Mouse (Mus musculus) MEL-GATA-1-ER (cell line): ENCODE measurements around the gene Rc3h2.

Experiments
- DNase-seq: peaks from one replicate; pipeline ENCODE4 v3.0.0-alpha.2; 2012; ENCODE audit warnings: low read depth; ENCODE audit errors: extremely low read depth

Gene Rc3h2

DNA sequence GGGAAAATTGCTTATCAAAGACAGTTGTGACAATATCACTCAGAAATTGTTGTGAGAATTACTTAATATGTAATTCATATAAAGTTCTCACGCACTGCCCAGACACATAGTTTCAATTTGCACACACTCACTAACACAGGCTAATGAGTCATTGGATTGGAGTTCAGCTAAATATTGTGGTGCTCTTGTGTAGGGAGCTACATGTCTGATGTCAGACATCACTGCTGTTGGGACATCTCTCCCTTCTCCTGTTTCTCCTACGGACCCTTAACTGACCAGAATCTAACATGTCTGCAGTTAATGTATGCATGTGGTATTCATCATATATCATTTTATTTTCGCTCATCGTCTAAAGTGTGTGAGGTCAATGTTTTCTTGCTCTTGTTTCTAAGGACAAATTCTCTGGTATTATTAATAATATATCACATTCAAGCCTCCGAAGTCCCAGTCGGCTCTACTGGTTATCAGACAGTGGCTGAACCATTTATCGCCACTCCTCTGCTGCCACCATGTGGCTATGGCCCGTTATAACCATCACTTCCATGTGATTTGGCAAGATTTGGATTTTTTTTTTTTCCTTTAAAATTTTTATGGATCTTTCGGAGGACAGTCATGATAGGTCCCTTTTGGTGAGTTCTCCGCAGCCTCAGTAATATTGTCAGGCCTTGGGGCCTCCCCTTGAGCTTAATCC, 84.1 kb downstream of the Rc3h2 start:
- DNase-seq = peak; percentile 64

- no peak for DNase-seq
These were observed 89.4 kb downstream of the Rc3h2 start for GRCm38 (mm10) chr2:37333321-37333720.

DNA sequence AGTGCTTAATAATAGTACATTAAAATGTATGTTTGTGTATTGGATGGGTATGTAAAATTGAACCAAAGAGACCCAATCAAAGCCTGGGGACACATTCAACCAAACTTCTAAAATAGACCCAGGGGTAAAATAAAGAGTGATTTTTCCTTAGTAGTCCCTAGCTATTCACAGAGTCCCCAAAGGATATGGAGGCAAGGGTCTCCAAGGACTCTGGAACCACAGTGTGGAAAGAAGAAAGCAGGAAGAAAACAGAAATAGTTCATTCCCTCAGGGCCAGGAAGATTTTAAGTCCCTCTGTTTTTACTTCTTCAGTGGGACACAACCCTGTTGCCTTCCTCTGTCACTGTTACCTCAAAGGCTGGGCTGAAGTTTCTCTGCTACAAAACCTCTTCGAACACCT, 96.5 kb downstream of the Rc3h2 start, which contains the start of gene Olfr368:
Gene Olfr368, plus strand, starts transcription at position 301 of the 400 bp plus-strand sequence.
- no peak for DNase-seq
